Mouse (Mus musculus): ENCODE measurements around the gene Ctr9. TPM values are rescaled to one million over a fixed set of nuclear protein-coding genes. Genes with fewer than 3 reads are reported as not detected.

Gene Ctr9
- polyA plus RNA-seq, 1 experiment = 16.5 TPM

DNA sequence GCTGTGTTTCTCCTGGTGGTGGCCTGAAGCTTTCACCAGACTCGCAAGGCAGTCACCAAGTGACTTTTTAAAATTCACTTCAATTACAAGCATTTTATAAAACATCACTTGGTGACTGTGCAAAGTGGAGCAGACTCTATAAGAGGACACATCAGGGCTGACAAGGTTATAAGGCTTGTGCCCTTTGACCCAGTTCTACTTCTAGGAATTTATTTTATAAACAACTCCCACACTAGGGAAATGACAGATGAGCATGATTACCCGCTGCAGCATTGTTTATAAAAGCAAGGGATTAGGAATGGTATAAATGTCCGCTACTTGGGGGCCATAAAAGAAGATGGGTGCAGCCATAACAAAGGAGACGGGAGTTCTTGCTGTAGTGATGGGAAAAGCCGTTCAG, 45.1 kb upstream of the Ctr9 start:
- no peak overlapping the region for H3K4me2 ChIP-seq (ENCODE audit: low read depth)
- no peak for TF ChIP-seq CEBPB (IDR thresholded peaks at IDR 0.05; ENCODE audit: insufficient read depth, poor library complexity, severe bottlenecking)
- TF ChIP-seq POLR2A (IDR thresholded peaks at IDR 0.05; ENCODE audit: insufficient read length, low read depth) = no peak
- TF ChIP-seq SRF (IDR thresholded peaks at IDR 0.05; ENCODE audit: control insufficient read depth, insufficient read length, low read depth) = no peak

GRCm38 (mm10) chr7:110985581-110986265, 43.0 kb upstream of the Ctr9 start:
- no peaks in the 10 kb centered on the region for H3K79me2 ChIP-seq (ENCODE audit: control insufficient read depth, insufficient read depth)
- H3K4me2 ChIP-seq (ENCODE audit: low read depth) = no peak overlapping the region
- no peak overlapping the region for H3ac ChIP-seq (ENCODE audit: control insufficient read depth, insufficient read length)
- TF ChIP-seq TCF3 (IDR thresholded peaks at IDR 0.05; ENCODE audit: insufficient read length, low read depth) (no peak), E2F4 (IDR thresholded peaks at IDR 0.05; ENCODE audit: insufficient read depth) (no peak), REST (IDR thresholded peaks at IDR 0.05; ENCODE audit: insufficient read depth, insufficient read length) (no peak), CEBPB (IDR thresholded peaks at IDR 0.05; ENCODE audit: insufficient read depth, poor library complexity, severe bottlenecking) (no peak), USF1 (IDR thresholded peaks at IDR 0.05; ENCODE audit: low read depth) (no peak), TCF12 (IDR thresholded peaks at IDR 0.05; ENCODE audit: insufficient read depth, poor library complexity, severe bottlenecking) (no peak), MYOG (IDR thresholded peaks at IDR 0.05; ENCODE audit: control insufficient read depth in 1 of 3, insufficient read depth in 1 of 3, insufficient read length in 2 of 3, low read depth in 2 of 3) (no peak), POLR2A (IDR thresholded peaks at IDR 0.05; ENCODE audit: insufficient read length, low read depth) (no peak), MAX (IDR thresholded peaks at IDR 0.05; ENCODE audit: low read depth) (no peak), POLR2AphosphoS2 (IDR thresholded peaks at IDR 0.05; ENCODE audit: insufficient read length, low read depth) (no peak), SRF (IDR thresholded peaks at IDR 0.05; ENCODE audit: control insufficient read depth, insufficient read length, low read depth) (no peak), MYOD1 (IDR thresholded peaks at IDR 0.05; ENCODE audit: control insufficient read depth in 1 of 3, insufficient read length in 2 of 3, low read depth in 2 of 3) (no peak)
- H3K27me3 ChIP-seq (ENCODE audit: control insufficient read depth, insufficient read depth, insufficient read length) = no peaks in the 10 kb centered on the region
- H3K36me3 ChIP-seq (ENCODE audit: control insufficient read depth, insufficient read depth) = no peaks in the 10 kb centered on the region
- H3K4me3 ChIP-seq = no peak overlapping the region

More for the DNA sequence above, 45.1 kb upstream of the Ctr9 start:
- H3ac ChIP-seq (ENCODE audit: control insufficient read depth, insufficient read length) = no peak overlapping the region
- H3K27me3 ChIP-seq (ENCODE audit: control insufficient read depth, insufficient read depth, insufficient read length) = no peaks in the 10 kb centered on the region
- no peaks in the 10 kb centered on the region for H3K79me2 ChIP-seq (ENCODE audit: control insufficient read depth, insufficient read depth)
- no peak overlapping the region for H3K4me3 ChIP-seq
- no peaks in the 10 kb centered on the region for H3K36me3 ChIP-seq (ENCODE audit: control insufficient read depth, insufficient read depth)

- Histone ChIP-seq H3K4me2 (ENCODE audit: low read depth) (no peak overlapping the region), H3K4me3 (no peak overlapping the region), H3K79me2 (ENCODE audit: control insufficient read depth, insufficient read depth) (no peaks in the 10 kb centered on the region), H3ac (ENCODE audit: control insufficient read depth, insufficient read length) (no peak overlapping the region), H3K27me3 (ENCODE audit: control insufficient read depth, insufficient read depth, insufficient read length) (no peaks in the 10 kb centered on the region), H3K36me3 (ENCODE audit: control insufficient read depth, insufficient read depth) (no peaks in the 10 kb centered on the region)
- TF ChIP-seq SRF (IDR thresholded peaks at IDR 0.05; ENCODE audit: control insufficient read depth, insufficient read length, low read depth) (no peak), POLR2AphosphoS2 (IDR thresholded peaks at IDR 0.05; ENCODE audit: insufficient read length, low read depth) (no peak), REST (IDR thresholded peaks at IDR 0.05; ENCODE audit: insufficient read depth, insufficient read length) (no peak), TCF3 (IDR thresholded peaks at IDR 0.05; ENCODE audit: insufficient read length, low read depth) (no peak), MAX (IDR thresholded peaks at IDR 0.05; ENCODE audit: low read depth) (no peak), TCF12 (IDR thresholded peaks at IDR 0.05; ENCODE audit: insufficient read depth, poor library complexity, severe bottlenecking) (no peak), USF1 (IDR thresholded peaks at IDR 0.05; ENCODE audit: low read depth) (no peak), E2F4 (IDR thresholded peaks at IDR 0.05; ENCODE audit: insufficient read depth) (no peak), MYOD1 (IDR thresholded peaks at IDR 0.05; ENCODE audit: control insufficient read depth in 1 of 3, insufficient read length in 2 of 3, low read depth in 2 of 3) (no peak), MYOG (IDR thresholded peaks at IDR 0.05; ENCODE audit: control insufficient read depth in 1 of 3, insufficient read depth in 1 of 3, insufficient read length in 2 of 3, low read depth in 2 of 3) (no peak), POLR2A (IDR thresholded peaks at IDR 0.05; ENCODE audit: insufficient read length, low read depth) (no peak), CEBPB (IDR thresholded peaks at IDR 0.05; ENCODE audit: insufficient read depth, poor library complexity, severe bottlenecking) (no peak)
Observed at GRCm38 (mm10) chr7:110988081-110988480, 40.7 kb upstream of the Ctr9 start.

GRCm38 (mm10) chr7:110989286-110989879, 39.4 kb upstream of the Ctr9 start:
- Histone ChIP-seq H3K4me2 (ENCODE audit: low read depth) (no peak overlapping the region), H3K27me3 (ENCODE audit: control insufficient read depth, insufficient read depth, insufficient read length) (no peaks in the 10 kb centered on the region), H3K36me3 (ENCODE audit: control insufficient read depth, insufficient read depth) (no peaks in the 10 kb centered on the region), H3K79me2 (ENCODE audit: control insufficient read depth, insufficient read depth) (no peaks in the 10 kb centered on the region), H3ac (ENCODE audit: control insufficient read depth, insufficient read length) (no peak overlapping the region), H3K4me3 (no peak overlapping the region)
- TF ChIP-seq TCF3 (IDR thresholded peaks at IDR 0.05; ENCODE audit: insufficient read length, low read depth) (no peak), SRF (IDR thresholded peaks at IDR 0.05; ENCODE audit: control insufficient read depth, insufficient read length, low read depth) (no peak), POLR2A (IDR thresholded peaks at IDR 0.05; ENCODE audit: insufficient read length, low read depth) (no peak), E2F4 (IDR thresholded peaks at IDR 0.05; ENCODE audit: insufficient read depth) (no peak), REST (IDR thresholded peaks at IDR 0.05; ENCODE audit: insufficient read depth, insufficient read length) (no peak), MYOD1 (IDR thresholded peaks at IDR 0.05; ENCODE audit: control insufficient read depth in 1 of 3, insufficient read length in 2 of 3, low read depth in 2 of 3) (no peak), MAX (IDR thresholded peaks at IDR 0.05; ENCODE audit: low read depth) (no peak), CEBPB (IDR thresholded peaks at IDR 0.05; ENCODE audit: insufficient read depth, poor library complexity, severe bottlenecking) (no peak), TCF12 (IDR thresholded peaks at IDR 0.05; ENCODE audit: insufficient read depth, poor library complexity, severe bottlenecking) (no peak), MYOG (IDR thresholded peaks at IDR 0.05; ENCODE audit: control insufficient read depth in 1 of 3, insufficient read depth in 1 of 3, insufficient read length in 2 of 3, low read depth in 2 of 3) (no peak), POLR2AphosphoS2 (IDR thresholded peaks at IDR 0.05; ENCODE audit: insufficient read length, low read depth) (no peak), USF1 (IDR thresholded peaks at IDR 0.05; ENCODE audit: low read depth) (no peak)

All from myocyte (in vitro differentiated cells).